In the genomic region with DNA sequence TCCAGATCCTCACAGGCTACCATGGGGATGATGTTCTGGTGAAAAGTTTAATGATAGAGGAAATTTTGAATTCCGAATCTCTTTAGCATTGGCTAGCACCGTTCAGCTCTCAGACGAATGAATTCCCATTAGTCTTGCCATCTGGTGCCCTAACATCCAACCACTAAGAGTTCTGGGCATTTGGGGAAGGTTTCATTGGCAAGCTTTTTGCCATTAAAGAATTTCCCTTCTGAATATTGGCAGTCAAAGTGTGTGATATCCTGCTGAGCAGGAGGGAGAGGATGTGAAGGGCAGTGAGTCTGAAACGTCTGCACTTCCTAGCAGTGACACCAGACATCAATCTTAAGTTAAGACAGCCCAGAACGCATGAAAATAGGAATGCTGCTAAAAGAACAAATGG, we compare ENCODE assay signal across 26 mouse cellular contexts.
A peak's percentile ranks its signal among the peaks of the same experiment; 100 is the strongest.
DNase-seq lines count a peak whose midpoint lies in the region; ATAC-seq and TF ChIP-seq lines count a peak whose summit lies in the region.
"Had no signal": no experiment of that assay in that cellular context is flagged by ENCODE, and none has a peak within 500 bp of the region (broad histone marks: within the 10 kb centered on the region; RNA-seq: fewer than 3 reads in every experiment).

No protein-coding gene starts in this region.

- H3K36me3 ChIP-seq in hindbrain, embryonic 16.5 days (ENCODE audit: control insufficient read depth, insufficient read depth, low read length) = no peaks in the 10 kb centered on the region
- no peaks in the 10 kb centered on the region for H3K36me3 ChIP-seq in hindbrain, embryonic 12.5 days
- H3K36me3 ChIP-seq in midbrain, postnatal 0 days (ENCODE audit: insufficient read depth, low read length) = no peaks in the 10 kb centered on the region
- no peaks in the 10 kb centered on the region for H3K36me3 ChIP-seq in midbrain, embryonic 11.5 days (ENCODE audit: control insufficient read depth, insufficient read depth, low read length)
- H3K36me3 ChIP-seq: embryonic facial prominence, embryonic 12.5 days; G1E; heart, embryonic 13.5 days; hindbrain, embryonic 10.5 days; liver, embryonic 15.5 days; lung, embryonic 15.5 days; midbrain, embryonic 13.5 days had no signal

- H3K9me3 ChIP-seq in hindbrain, embryonic 16.5 days (ENCODE audit: control insufficient read depth, low read length) = no peaks in the 10 kb centered on the region
- no peaks in the 10 kb centered on the region; the same call in 1 of the 2 replicates for H3K9me3 ChIP-seq in hindbrain, embryonic 12.5 days (replicated peaks)
- no peaks in the 10 kb centered on the region for H3K9me3 ChIP-seq in midbrain, postnatal 0 days (ENCODE audit: low read length)
- no peaks in the 10 kb centered on the region for H3K9me3 ChIP-seq in midbrain, embryonic 11.5 days (ENCODE audit: control insufficient read depth, low read length)
- H3K9me3 ChIP-seq: embryonic facial prominence, embryonic 12.5 days; G1E; heart, embryonic 13.5 days; hindbrain, embryonic 10.5 days; liver, embryonic 15.5 days; lung, embryonic 15.5 days; midbrain, embryonic 13.5 days had no signal

- no peaks in the 10 kb centered on the region for H3K4me1 ChIP-seq in hindbrain, embryonic 16.5 days (ENCODE audit: control insufficient read depth, insufficient read depth, low read depth, low read length)
- no peaks in the 10 kb centered on the region for H3K4me1 ChIP-seq in hindbrain, embryonic 12.5 days
- no peaks in the 10 kb centered on the region for H3K4me1 ChIP-seq in midbrain, postnatal 0 days (ENCODE audit: insufficient read depth, low read length)
- no peaks in the 10 kb centered on the region for H3K4me1 ChIP-seq in midbrain, embryonic 11.5 days (ENCODE audit: control insufficient read depth, insufficient read depth, low read length)
- H3K4me1 ChIP-seq: embryonic facial prominence, embryonic 12.5 days; heart, embryonic 13.5 days; hindbrain, embryonic 10.5 days; liver, embryonic 15.5 days; lung, embryonic 15.5 days; midbrain, embryonic 13.5 days had no signal

- DNase-seq in cerebellum, postnatal 14 days = peak; percentile 33 to 66
- no peak for DNase-seq in cerebellum, adult 9-10 months
- peak; percentile 64 for DNase-seq in midbrain, postnatal 0 days (ENCODE audit: low spot score)
- DNase-seq in midbrain, embryonic 11.5 days (ENCODE audit: low spot score, missing footprints) = no peak
- DNase-seq in frontal cortex, postnatal 14 days (ENCODE audit: low spot score in 2 of 2) = no peak
- DNase-seq in right cerebral cortex, adult 2 months (ENCODE audit: low spot score in 2 of 2) = no peak
- DNase-seq: adrenal gland, postnatal 10 days; embryo, embryonic 11 days; gastrocnemius, postnatal 10 days; heart, postnatal 10 days; kidney, adult 18-20 months; kidney, postnatal 36 days; retina, postnatal 1 day; right cerebral cortex, postnatal 25 days; thymus, postnatal 14 days had no signal

- 39% methylated on average over 5 of the region's 5 CpGs for WGBS in hindbrain, embryonic 16.5 days
- 36% methylated on average over 5 of the region's 5 CpGs for WGBS in hindbrain, embryonic 12.5 days
- 53% methylated on average over 5 of the region's 5 CpGs for WGBS in midbrain, postnatal 0 days
- 77% methylated on average over 5 of the region's 5 CpGs for WGBS in midbrain, embryonic 11.5 days

- peak; percentile 75 for ATAC-seq in hindbrain, embryonic 16.5 days
- no peak for ATAC-seq in hindbrain, embryonic 12.5 days (ENCODE audit: low FRiP score)
- ATAC-seq in midbrain, postnatal 0 days (ENCODE audit: low FRiP score) = no peak
- no peak for ATAC-seq in midbrain, embryonic 11.5 days (ENCODE audit: low FRiP score)
- ATAC-seq: midbrain, embryonic 13.5 days; Patski had no signal

- H3K27me3 ChIP-seq in hindbrain, embryonic 16.5 days (replicated peaks; ENCODE audit: control insufficient read depth, insufficient read depth, low read length) = no peaks in the 10 kb centered on the region
- H3K27me3 ChIP-seq in hindbrain, embryonic 12.5 days = no peaks in the 10 kb centered on the region
- no peaks in the 10 kb centered on the region for H3K27me3 ChIP-seq in midbrain, postnatal 0 days (ENCODE audit: insufficient read depth, low read length)
- H3K27me3 ChIP-seq in midbrain, embryonic 11.5 days (ENCODE audit: control insufficient read depth, insufficient read depth, low read length) = no peaks in the 10 kb centered on the region
- H3K27me3 ChIP-seq: embryonic facial prominence, embryonic 12.5 days; heart, embryonic 13.5 days; liver, embryonic 15.5 days; lung, embryonic 15.5 days; midbrain, embryonic 13.5 days; Patski had no signal

- H3K4me3 ChIP-seq in hindbrain, embryonic 16.5 days (ENCODE audit: low read length) = no peak overlapping the region
- no peak overlapping the region for H3K4me3 ChIP-seq in hindbrain, embryonic 12.5 days
- no peak overlapping the region for H3K4me3 ChIP-seq in midbrain, postnatal 0 days (ENCODE audit: low read depth, low read length)
- no peak overlapping the region for H3K4me3 ChIP-seq in midbrain, embryonic 11.5 days (ENCODE audit: low read depth, low read length)
- H3K4me3 ChIP-seq: embryonic facial prominence, embryonic 12.5 days; heart, embryonic 13.5 days; hindbrain, embryonic 10.5 days; layer of hippocampus, adult 2 months; liver, embryonic 15.5 days; lung, embryonic 15.5 days; midbrain, embryonic 13.5 days had no signal

- H3K27ac ChIP-seq in hindbrain, embryonic 16.5 days (ENCODE audit: low read depth, low read length) = no peak overlapping the region
- no peak overlapping the region for H3K27ac ChIP-seq in hindbrain, embryonic 12.5 days
- no peak overlapping the region for H3K27ac ChIP-seq in midbrain, postnatal 0 days (ENCODE audit: low read depth, low read length)
- H3K27ac ChIP-seq in midbrain, embryonic 11.5 days (ENCODE audit: low read depth, low read length) = no peak overlapping the region
- H3K27ac ChIP-seq: embryonic facial prominence, embryonic 12.5 days; heart, embryonic 13.5 days; hindbrain, embryonic 10.5 days; layer of hippocampus, adult 2 months; liver, embryonic 15.5 days; lung, embryonic 15.5 days; midbrain, embryonic 13.5 days had no signal

- no peak overlapping the region for H3K9ac ChIP-seq in hindbrain, embryonic 16.5 days (ENCODE audit: low read depth, low read length)
- no peak overlapping the region for H3K9ac ChIP-seq in hindbrain, embryonic 12.5 days
- H3K9ac ChIP-seq in midbrain, postnatal 0 days (replicated peaks; ENCODE audit: low read length, poor library complexity, severe bottlenecking) = no peak overlapping the region
- no peak overlapping the region for H3K9ac ChIP-seq in midbrain, embryonic 11.5 days (ENCODE audit: low read length)
- H3K9ac ChIP-seq: embryonic facial prominence, embryonic 12.5 days; heart, embryonic 13.5 days; liver, embryonic 15.5 days; lung, embryonic 15.5 days; midbrain, embryonic 13.5 days had no signal

- TF ChIP-seq CTCF in midbrain, postnatal 0 days (IDR thresholded peaks at IDR 0.05) = no peak

- H3K4me2 ChIP-seq in hindbrain, embryonic 16.5 days (ENCODE audit: low read length) = no peak overlapping the region
- H3K4me2 ChIP-seq in hindbrain, embryonic 12.5 days (replicated peaks) = no peak overlapping the region
- H3K4me2 ChIP-seq in midbrain, postnatal 0 days (ENCODE audit: low read depth, low read length, poor library complexity, severe bottlenecking) = no peak overlapping the region
- H3K4me2 ChIP-seq in midbrain, embryonic 11.5 days = no peak overlapping the region
- H3K4me2 ChIP-seq: embryonic facial prominence, embryonic 12.5 days; heart, embryonic 13.5 days; liver, embryonic 15.5 days; lung, embryonic 15.5 days; midbrain, embryonic 13.5 days had no signal

Comparison
In these comparisons a context has a peak if more than half of its experiments do, and no peak if none do; other contexts are left out.
1. DNase-seq: peak in cerebellum, postnatal 14 days (2 of 2) and midbrain, postnatal 0 days (single experiment); none in cerebellum, adult 9-10 months (single experiment), midbrain, embryonic 11.5 days (single experiment), frontal cortex, postnatal 14 days (0 of 2) and right cerebral cortex, adult 2 months (0 of 2).